Mouse (Mus musculus): ENCODE data around the gene Nup210. TPM values are rescaled to one million over a fixed set of nuclear protein-coding genes. Genes with fewer than 3 reads are reported as not detected.

The Nup210 gene
- 10 to 100 TPM; 30.7 to 42.1 TPM for total RNA-seq (2021)
- long read RNA-seq, full-length matches to known transcripts = 1 of 7 reads
- long read RNA-seq, partial matches to known transcripts = 5 of 7 reads
- long read RNA-seq, other reads (novel, unspliced or antisense) = 1 of 7 reads

DNA sequence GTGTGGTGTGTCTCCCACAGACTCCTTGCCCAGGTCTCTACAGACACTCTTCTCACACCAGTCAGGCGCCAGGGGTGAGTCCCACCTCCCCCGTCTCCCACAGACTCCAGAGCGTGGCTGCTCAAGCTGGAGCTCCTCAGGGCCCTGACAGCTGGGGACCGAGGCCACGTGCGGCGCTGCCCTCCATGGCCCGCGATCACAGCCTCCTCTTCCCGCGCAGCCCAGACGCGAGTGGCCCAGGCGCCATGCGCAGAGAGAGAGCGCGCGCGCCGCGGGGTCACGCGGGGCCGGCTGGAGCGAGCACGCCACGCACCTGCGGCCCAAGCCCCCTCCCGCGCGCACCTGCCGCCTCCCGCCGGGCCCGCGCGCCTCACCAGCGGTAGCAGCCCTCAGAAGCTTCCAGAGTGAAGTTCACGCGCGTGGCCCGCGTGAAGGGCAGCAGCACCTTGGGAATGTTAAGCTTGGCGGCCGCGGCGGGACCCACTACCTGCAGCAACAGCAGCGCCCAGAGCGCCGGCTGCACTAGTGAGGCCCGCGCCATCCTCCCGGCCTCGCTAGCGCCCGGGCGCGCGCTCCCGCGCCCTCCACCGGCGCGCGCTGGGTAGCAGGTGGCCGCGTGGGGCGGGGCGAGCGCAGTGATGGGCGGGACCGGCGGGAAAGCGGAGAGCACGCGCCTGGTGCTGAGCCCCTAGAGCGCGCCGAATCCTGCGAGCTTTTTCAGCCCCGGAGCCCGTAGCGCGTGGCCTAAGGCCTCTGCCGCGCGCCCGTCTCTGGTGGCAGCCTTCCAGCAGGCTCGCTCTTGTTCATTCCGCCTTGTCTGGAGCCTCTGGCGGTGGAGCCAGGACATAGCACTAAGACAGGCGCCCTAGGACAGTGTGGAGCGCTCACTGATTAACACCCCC is at the start of gene Nup210:
Nup210 (minus strand) TSS at position 586 of the 902 bp plus-strand sequence.
- peak; percentile 98 for DNase-seq (ENCODE audit: low spot score in 2 of 2)

- DNase-seq (ENCODE audit: low spot score in 2 of 2) = peak; percentile 84 to 86
Measured at GRCm38 (mm10) chr6:91165210-91165609, 48.6 kb upstream of the Nup210 start.

GRCm38 (mm10) chr6:91164584-91164983 is 48.0 kb upstream of the Nup210 start:
- DNase-seq (ENCODE audit: low spot score in 2 of 2) = peak in 1 of 2 experiments; percentile 34

- no peak for DNase-seq (ENCODE audit: low spot score in 2 of 2)
Measured at GRCm38 (mm10) chr6:91163195-91163911, 46.7 kb upstream of the Nup210 start.

DNA sequence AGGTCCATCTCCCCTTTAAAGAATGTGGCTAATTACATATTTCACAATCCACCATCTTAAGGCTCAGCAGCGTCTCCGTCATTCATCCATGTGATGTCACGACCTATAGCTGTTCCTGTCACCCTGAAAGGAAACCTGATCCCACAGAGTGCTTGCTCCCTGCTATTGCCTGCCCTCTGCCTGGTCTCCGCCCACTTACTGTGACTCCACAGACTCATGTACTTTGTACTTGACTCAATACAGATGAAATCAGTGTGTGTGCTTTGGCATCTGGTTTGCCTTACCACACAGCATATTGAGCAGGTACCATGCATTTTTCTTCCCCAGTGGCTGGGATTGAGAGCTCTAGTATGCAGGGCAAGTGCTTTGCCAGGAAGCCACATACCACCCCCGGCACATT is 45.7 kb upstream of the Nup210 start:
- DNase-seq (ENCODE audit: low spot score in 2 of 2) = no peak

DNA sequence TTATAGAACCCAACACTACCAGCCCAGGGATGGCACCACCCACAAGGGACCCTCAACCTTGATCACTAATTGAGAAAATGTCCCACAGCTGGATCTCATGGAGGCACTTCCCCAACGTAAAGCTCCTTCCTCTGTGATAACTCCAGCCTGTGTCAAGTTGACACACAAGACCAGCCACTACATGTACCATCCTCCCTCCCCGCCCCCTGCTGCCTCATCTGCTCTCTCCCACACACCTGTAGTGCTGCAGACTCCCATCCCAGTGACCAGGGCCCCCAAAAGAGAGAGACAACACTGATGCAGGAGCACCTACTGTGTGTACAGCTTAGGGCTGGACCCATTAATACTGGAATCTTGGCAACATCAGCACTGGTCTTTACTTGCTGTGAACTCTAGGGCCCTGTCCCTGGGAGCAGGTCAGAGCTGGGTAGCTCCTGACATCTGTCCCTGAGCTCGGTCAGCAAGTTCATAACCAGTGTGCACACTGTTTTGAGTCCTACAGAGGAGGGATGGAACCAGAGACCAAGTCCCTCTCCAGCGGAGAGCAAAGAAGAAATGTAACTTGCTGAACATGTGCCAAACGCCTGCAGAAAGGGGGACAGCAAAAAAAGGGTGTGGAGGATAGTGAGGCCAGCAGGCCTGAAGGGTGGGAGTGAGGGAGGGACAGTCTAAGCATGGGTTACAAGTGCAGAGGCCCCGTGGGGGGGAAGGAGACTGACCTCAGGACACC is 45.0 kb upstream of the Nup210 start:
- no peak for DNase-seq (ENCODE audit: low spot score in 2 of 2)

DNA sequence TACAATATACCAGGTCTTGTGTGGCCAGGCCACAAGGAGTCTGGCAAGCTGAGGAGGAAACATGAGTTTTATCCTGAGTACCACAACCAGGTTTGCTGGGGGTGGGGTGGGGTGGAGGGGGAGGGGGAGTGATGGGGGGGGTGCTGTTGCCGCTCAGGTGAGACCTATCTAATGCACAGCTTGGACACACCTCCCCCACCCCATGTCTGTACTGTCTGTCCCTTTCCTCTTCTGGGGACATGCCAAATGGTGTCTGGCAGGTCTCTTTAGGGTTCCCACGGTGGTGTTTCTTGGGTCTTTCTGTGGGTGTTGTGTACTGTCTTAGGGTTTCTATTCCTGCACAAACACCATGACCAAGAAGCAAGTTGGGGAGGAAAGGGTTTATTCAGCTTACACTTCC is 44.3 kb upstream of the Nup210 start:
- no peak for DNase-seq (ENCODE audit: low spot score in 2 of 2)

DNA sequence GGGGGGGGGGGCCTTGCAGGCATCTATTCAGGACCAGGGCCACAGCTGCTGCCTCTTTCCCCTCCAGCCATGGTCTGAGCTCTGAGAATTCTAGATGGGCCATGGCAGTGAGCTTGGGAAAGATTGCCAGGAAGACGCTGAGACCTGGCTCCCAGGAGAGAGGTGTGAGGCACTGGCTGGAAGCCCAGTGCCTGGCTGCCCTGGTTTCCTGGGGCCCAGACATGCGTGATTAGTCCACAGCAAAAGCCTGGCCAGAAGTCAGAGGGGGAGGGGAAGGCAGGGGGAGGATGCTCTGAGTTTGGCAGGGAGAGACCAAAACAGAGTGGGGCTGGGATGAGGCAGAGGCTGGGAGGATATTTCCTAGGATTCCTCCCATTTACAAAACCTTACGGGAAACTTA is 43.8 kb upstream of the Nup210 start:
- DNase-seq (ENCODE audit: low spot score in 2 of 2) = peak; percentile 51 to 61

- DNase-seq (ENCODE audit: low spot score in 2 of 2) = no peak
Measured at GRCm38 (mm10) chr6:91159047-91159446, 42.4 kb upstream of the Nup210 start.

GRCm38 (mm10) chr6:91157237-91157570 is 40.6 kb upstream of the Nup210 start:
- DNase-seq (ENCODE audit: low spot score in 2 of 2) = no peak

GRCm38 (mm10) chr6:91156554-91157236 is 40.1 kb upstream of the Nup210 start, which contains the start of gene Hdac11:
TSS of gene Hdac11 (plus strand) at chr6:91156665.
- peak; percentile 82 to 89 for DNase-seq (ENCODE audit: low spot score in 2 of 2)

DNA sequence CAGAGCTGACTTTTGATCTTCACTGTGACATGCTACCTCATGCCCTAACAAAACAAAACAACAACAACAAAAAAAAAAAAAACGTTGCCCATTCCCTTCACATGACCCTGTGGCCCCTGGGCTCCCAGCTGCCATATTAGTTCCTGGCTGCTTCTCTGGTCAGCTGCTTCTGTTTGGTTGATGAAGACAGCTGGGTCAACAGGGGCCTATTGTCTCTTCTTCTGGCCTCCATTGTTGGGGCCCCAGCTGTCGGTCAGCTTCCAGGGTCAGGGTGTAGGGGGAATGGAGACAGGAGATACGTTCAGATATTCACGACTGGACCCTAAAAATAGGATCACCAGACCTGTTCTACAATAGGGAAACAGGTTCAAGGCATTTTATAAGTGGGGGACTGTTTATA is 39.4 kb upstream of the Nup210 start:
- DNase-seq (ENCODE audit: low spot score in 2 of 2) = no peak

DNA sequence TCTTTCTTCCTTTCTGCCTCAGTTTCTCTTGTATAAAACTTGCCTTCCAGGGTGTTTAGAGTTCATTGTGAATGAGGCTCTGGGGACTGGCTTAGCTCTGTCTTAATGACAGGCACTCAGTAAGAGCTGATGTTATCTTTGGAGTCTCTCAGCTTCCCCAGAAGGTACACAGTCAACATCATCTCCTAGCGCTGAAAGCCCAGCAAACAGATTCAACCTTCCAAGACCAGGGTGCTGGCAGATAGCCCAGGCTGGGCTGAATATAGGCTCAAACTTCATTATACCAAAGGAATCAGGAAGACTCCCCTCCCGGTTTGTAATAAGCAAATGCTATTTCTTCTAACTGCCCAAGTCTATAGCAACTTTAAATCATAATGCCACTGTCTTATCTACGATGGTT is 38.7 kb upstream of the Nup210 start:
- no peak for DNase-seq (ENCODE audit: low spot score in 2 of 2)

- no peak for DNase-seq (ENCODE audit: low spot score in 2 of 2)
Measured at GRCm38 (mm10) chr6:91154685-91155084, 38.1 kb upstream of the Nup210 start.

DNA sequence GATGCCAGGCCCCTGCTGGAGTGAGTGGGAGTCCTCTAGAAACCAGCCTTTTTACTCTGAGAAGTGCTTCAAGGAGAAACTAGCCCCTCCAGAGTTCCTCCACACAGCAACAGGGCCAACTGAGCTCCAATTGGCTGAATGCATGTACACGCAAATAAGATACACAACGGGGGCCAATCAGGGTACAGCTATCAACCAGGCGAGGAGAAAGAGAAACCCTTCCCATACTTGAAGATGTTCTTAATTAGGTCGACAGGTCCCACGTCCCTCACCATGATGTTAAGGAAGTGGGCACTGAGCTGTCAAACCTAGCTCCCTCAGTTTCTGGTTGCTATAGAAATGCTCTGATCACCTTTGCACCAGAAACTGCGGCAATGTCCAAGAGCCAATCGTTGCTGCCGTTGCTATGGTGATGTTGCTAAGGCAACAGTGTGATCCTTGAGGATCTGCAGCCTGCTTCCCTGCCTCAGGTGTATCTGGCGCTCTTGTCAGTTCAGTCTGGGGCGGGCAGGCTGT is 37.0 kb upstream of the Nup210 start:
- DNase-seq (ENCODE audit: low spot score in 2 of 2) = peak; percentile 42 to 53

DNA sequence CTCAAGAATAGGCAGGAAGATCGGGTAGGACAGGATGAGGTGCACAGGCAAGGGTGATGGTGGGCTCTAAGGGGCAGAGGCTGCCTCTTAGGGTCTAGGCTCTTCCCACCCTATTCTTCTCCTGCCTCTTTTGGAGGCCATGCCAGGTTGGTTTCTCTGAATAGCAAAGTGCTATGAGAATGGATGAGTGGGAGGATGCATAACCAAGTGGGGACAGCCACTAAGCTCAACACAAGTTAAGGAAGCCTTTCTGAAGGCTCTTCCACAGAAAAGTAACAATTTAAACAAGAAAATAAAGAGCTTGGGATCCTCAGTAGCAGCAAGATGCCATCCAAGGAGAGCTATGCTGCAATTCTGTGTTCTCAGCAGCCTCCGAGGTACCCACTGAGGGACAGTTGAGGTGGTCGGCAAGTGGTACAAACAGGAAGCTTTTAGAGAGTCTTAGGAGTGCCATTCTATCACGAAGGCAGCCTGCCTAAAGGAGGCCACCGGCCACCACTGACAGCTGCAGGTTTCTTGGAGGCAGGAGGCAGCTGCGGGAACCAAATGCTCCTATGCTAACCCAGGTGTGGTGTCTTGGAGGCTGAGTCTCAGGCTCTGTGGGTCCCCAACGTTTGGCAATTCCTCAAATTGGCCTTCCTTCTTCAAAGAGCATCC is 36.4 kb upstream of the Nup210 start:
- DNase-seq (ENCODE audit: low spot score in 2 of 2) = no peak

- no peak for DNase-seq (ENCODE audit: low spot score in 2 of 2)
Measured at GRCm38 (mm10) chr6:91147152-91147770, 30.6 kb upstream of the Nup210 start.

- DNase-seq (ENCODE audit: low spot score in 2 of 2) = no peak
Measured at GRCm38 (mm10) chr6:91146443-91147151, 30.0 kb upstream of the Nup210 start.

DNA sequence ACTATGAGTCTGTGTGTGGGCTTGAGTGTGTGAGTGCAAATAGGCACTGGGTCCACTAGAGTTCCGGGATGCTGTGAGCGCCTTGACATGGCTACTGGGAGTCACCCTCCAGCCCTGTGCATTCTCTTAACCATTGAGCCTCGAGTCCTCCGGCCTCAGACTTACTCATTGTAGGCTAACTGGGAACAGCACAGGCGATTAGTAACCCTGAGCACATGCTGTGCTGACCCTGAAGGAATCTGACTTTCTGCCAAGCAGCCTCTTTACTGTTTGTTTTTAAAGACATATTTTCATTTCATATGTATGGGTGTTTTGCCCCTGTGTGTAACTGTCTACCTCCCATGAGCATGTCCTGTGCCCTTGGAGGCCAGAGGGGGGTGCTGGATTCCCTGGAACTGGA is 28.9 kb upstream of the Nup210 start:
- no peak for DNase-seq (ENCODE audit: low spot score in 2 of 2)
